ENCODE assay signal across 8 mouse cellular contexts in the genomic region with DNA sequence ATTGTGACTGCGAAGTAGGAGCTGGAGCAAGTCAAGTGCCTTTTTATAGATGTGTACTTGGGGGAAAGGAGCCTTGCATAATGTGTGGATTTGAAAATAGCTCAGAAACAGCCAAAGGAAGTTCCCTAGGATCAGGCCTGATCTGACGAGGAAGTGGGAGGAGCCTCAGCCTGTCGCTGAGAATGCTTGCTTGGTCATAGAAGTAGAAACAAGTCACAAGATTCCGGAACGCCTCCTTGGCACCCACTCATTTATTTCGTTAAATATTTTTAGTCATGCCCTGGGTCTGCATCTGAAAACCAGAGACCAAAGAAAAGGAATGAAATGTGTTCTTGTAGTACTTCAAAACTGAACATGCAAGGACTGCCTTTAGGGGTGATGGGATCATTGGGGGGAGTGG. TPM values are rescaled to one million over a fixed set of nuclear protein-coding genes. Genes with fewer than 3 reads are reported as not detected.
DNase-seq lines count a peak whose midpoint lies in the region; ATAC-seq and TF ChIP-seq lines count a peak whose summit lies in the region.

No protein-coding gene starts in this region.

- no peak for DNase-seq in neural tube, embryonic 11.5 days (ENCODE audit: low spot score)
- DNase-seq in neural tube, embryonic 10.5 days (ENCODE audit: extremely low spot score, low spot score): no peak
- peak; percentile 47 for DNase-seq in brain, embryonic 14.5 days (ENCODE audit: low read depth)
- DNase-seq in frontal cortex, postnatal 10 days (ENCODE audit: low spot score in 2 of 2): peak; percentile 59 to 68
- DNase-seq in hindbrain, embryonic 14.5 days (ENCODE audit: low spot score): no peak
- no peak for DNase-seq in limb, embryonic 11.5 days (ENCODE audit: low spot score)
- no peak for DNase-seq in midbrain, embryonic 11.5 days (ENCODE audit: low spot score, missing footprints)
- DNase-seq in telencephalon, adult 2 months (ENCODE audit: low read depth, low spot score): peak; percentile 92

- peaks cover 6% of the 10 kb centered on the region for H3K4me1 ChIP-seq in neural tube, embryonic 11.5 days (ENCODE audit: control insufficient read depth, insufficient read depth, low read length)
- peaks cover 10% of the 10 kb centered on the region; the same call in 1 of the 2 replicates for H3K4me1 ChIP-seq in hindbrain, embryonic 14.5 days (replicated peaks; ENCODE audit: control insufficient read depth, insufficient read depth, low read length)
- peaks cover 17% of the 10 kb centered on the region for H3K4me1 ChIP-seq in limb, embryonic 11.5 days (ENCODE audit: control insufficient read depth, insufficient read depth, low read length)
- H3K4me1 ChIP-seq in midbrain, embryonic 11.5 days (ENCODE audit: control insufficient read depth, insufficient read depth, low read length): peaks cover 19% of the 10 kb centered on the region

- no peak for TF ChIP-seq POLR2A in brain, embryonic 14.5 days (IDR thresholded peaks at IDR 0.05; ENCODE audit: borderline replicate concordance, extremely low read depth, insufficient read depth, insufficient read length, poor library complexity, severe bottlenecking)

- H3K27ac ChIP-seq in neural tube, embryonic 11.5 days (ENCODE audit: low read depth, low read length): no peak overlapping the region
- peak overlapping the region; percentile 88 for H3K27ac ChIP-seq in hindbrain, embryonic 14.5 days
- H3K27ac ChIP-seq in limb, embryonic 11.5 days (replicated peaks; ENCODE audit: low read depth, low read length): no peak overlapping the region; the same call in 1 of the 2 replicates
- H3K27ac ChIP-seq in midbrain, embryonic 11.5 days (ENCODE audit: low read depth, low read length): no peak overlapping the region; the same call in 1 of the 2 replicates

- ATAC-seq in neural tube, embryonic 11.5 days (ENCODE audit: insufficient read depth, low FRiP score, low TSS enrichment): no peak
- ATAC-seq in hindbrain, embryonic 14.5 days (ENCODE audit: low FRiP score): no peak
- no peak for ATAC-seq in limb, embryonic 11.5 days (ENCODE audit: insufficient number of reproducible peaks, low FRiP score, low TSS enrichment, low read depth)
- no peak for ATAC-seq in midbrain, embryonic 11.5 days (ENCODE audit: low FRiP score)

- H3K9ac ChIP-seq in neural tube, embryonic 11.5 days (ENCODE audit: low read length): no peak overlapping the region
- no peak overlapping the region for H3K9ac ChIP-seq in hindbrain, embryonic 14.5 days
- no peak overlapping the region for H3K9ac ChIP-seq in limb, embryonic 11.5 days (ENCODE audit: low read length)
- no peak overlapping the region for H3K9ac ChIP-seq in midbrain, embryonic 11.5 days (ENCODE audit: low read length)

- H3K9me3 ChIP-seq in neural tube, embryonic 11.5 days (ENCODE audit: control insufficient read depth, low read length): no peaks in the 10 kb centered on the region
- no peaks in the 10 kb centered on the region for H3K9me3 ChIP-seq in hindbrain, embryonic 14.5 days (ENCODE audit: control insufficient read depth, low read length)
- H3K9me3 ChIP-seq in limb, embryonic 11.5 days (ENCODE audit: control insufficient read depth, low read length): no peaks in the 10 kb centered on the region
- H3K9me3 ChIP-seq in midbrain, embryonic 11.5 days (ENCODE audit: control insufficient read depth, low read length): no peaks in the 10 kb centered on the region

- no peaks in the 10 kb centered on the region for H3K27me3 ChIP-seq in neural tube, embryonic 11.5 days (ENCODE audit: control insufficient read depth, insufficient read depth, low read length)
- no peaks in the 10 kb centered on the region for H3K27me3 ChIP-seq in hindbrain, embryonic 14.5 days (ENCODE audit: control insufficient read depth, insufficient read depth, low read length)
- no peaks in the 10 kb centered on the region for H3K27me3 ChIP-seq in limb, embryonic 11.5 days (ENCODE audit: control insufficient read depth, insufficient read depth, low read length)
- H3K27me3 ChIP-seq in midbrain, embryonic 11.5 days (ENCODE audit: control insufficient read depth, insufficient read depth, low read length): no peaks in the 10 kb centered on the region

- H3K4me3 ChIP-seq in neural tube, embryonic 11.5 days (ENCODE audit: low read depth, low read length): no peak overlapping the region
- H3K4me3 ChIP-seq in hindbrain, embryonic 14.5 days (replicated peaks; ENCODE audit: low read length): peak overlapping the region; percentile 47
- H3K4me3 ChIP-seq in limb, embryonic 11.5 days (ENCODE audit: low read depth, low read length): no peak overlapping the region
- no peak overlapping the region; the same call in 1 of the 2 replicates for H3K4me3 ChIP-seq in midbrain, embryonic 11.5 days (ENCODE audit: low read depth, low read length)

- peak overlapping the region; percentile 85 for H3K4me2 ChIP-seq in neural tube, embryonic 11.5 days (ENCODE audit: low read depth)
- peak overlapping the region; percentile 68 for H3K4me2 ChIP-seq in hindbrain, embryonic 14.5 days (replicated peaks)
- peak overlapping the region; percentile 81; the same call in 1 of the 2 replicates for H3K4me2 ChIP-seq in limb, embryonic 11.5 days (ENCODE audit: low read depth, severe bottlenecking)
- peak overlapping the region; percentile 90 for H3K4me2 ChIP-seq in midbrain, embryonic 11.5 days

- WGBS in neural tube, embryonic 11.5 days: 49% methylated on average over 6 of the region's 6 CpGs
- 40% methylated on average over 6 of the region's 6 CpGs for WGBS in hindbrain, embryonic 14.5 days
- WGBS in limb, embryonic 11.5 days: 54% methylated on average over 6 of the region's 6 CpGs
- WGBS in midbrain, embryonic 11.5 days: 51% methylated on average over 6 of the region's 6 CpGs

- TF ChIP-seq CTCF in brain, embryonic 14.5 days (IDR thresholded peaks at IDR 0.05; ENCODE audit: borderline replicate concordance, extremely low read depth, insufficient read depth, insufficient read length): no peak

- peaks cover 2% of the 10 kb centered on the region; the same call in 1 of the 2 replicates for H3K36me3 ChIP-seq in neural tube, embryonic 11.5 days (ENCODE audit: control insufficient read depth, insufficient read depth, low read length)
- H3K36me3 ChIP-seq in hindbrain, embryonic 14.5 days (replicated peaks; ENCODE audit: control insufficient read depth, insufficient read depth): peaks cover 28% of the 10 kb centered on the region
- peaks cover 13% of the 10 kb centered on the region for H3K36me3 ChIP-seq in limb, embryonic 11.5 days (ENCODE audit: control insufficient read depth, insufficient read depth, low read length)
- H3K36me3 ChIP-seq in midbrain, embryonic 11.5 days (ENCODE audit: control insufficient read depth, insufficient read depth, low read length): peaks cover 4% of the 10 kb centered on the region; the same call in 1 of the 2 replicates

RNA-seq across cellular contexts. Expression of a gene that starts 8.3 kb away (rescaled TPM):
- 5.2 and 6.9 TPM in 2 replicates for polyA plus RNA-seq in neural tube, embryonic 11.5 days (2014; fragmentation: Nextera tagmentation; extraction: Ambion mirVana)
- polyA plus RNA-seq in brain, embryonic 14.5 days (2012; rRNA removed): 21.5 and 33.4 TPM in 2 replicates
- 8.3 and 8.8 TPM in 2 replicates for polyA plus RNA-seq in hindbrain, embryonic 14.5 days (2014; fragmentation: Nextera tagmentation; extraction: Ambion mirVana)
- 5.1 and 5.5 TPM in 2 replicates for polyA plus RNA-seq in limb, embryonic 11.5 days (2014; fragmentation: Nextera tagmentation; extraction: Ambion mirVana)
- polyA plus RNA-seq in midbrain, embryonic 11.5 days (2014; fragmentation: Nextera tagmentation; extraction: Ambion mirVana): 3.7 and 4.5 TPM in 2 replicates

RNA-seq across cellular contexts. Expression of a gene that starts 57.9 kb away (rescaled TPM):
- polyA plus RNA-seq in neural tube, embryonic 11.5 days (2014; fragmentation: Nextera tagmentation; extraction: Ambion mirVana): 7.9 and 8.1 TPM in 2 replicates
- 52.4 and 63.2 TPM in 2 replicates for polyA plus RNA-seq in brain, embryonic 14.5 days (2012; rRNA removed)
- polyA plus RNA-seq in hindbrain, embryonic 14.5 days (2014; fragmentation: Nextera tagmentation; extraction: Ambion mirVana): 23.7 and 28.9 TPM in 2 replicates
- 3.0 and 3.4 TPM in 2 replicates for polyA plus RNA-seq in limb, embryonic 11.5 days (2014; fragmentation: Nextera tagmentation; extraction: Ambion mirVana)
- 5.8 and 6.8 TPM in 2 replicates for polyA plus RNA-seq in midbrain, embryonic 11.5 days (2014; fragmentation: Nextera tagmentation; extraction: Ambion mirVana)

RNA-seq across cellular contexts. Expression of a gene that starts 58.9 kb away (rescaled TPM):
- 49.6 and 50.0 TPM in 2 replicates for polyA plus RNA-seq in neural tube, embryonic 11.5 days (2014; fragmentation: Nextera tagmentation; extraction: Ambion mirVana)
- polyA plus RNA-seq in brain, embryonic 14.5 days (2012; rRNA removed): 20.5 and 25.0 TPM in 2 replicates
- 32.1 and 33.1 TPM in 2 replicates for polyA plus RNA-seq in hindbrain, embryonic 14.5 days (2014; fragmentation: Nextera tagmentation; extraction: Ambion mirVana)
- polyA plus RNA-seq in limb, embryonic 11.5 days (2014; fragmentation: Nextera tagmentation; extraction: Ambion mirVana): 52.9 and 59.9 TPM in 2 replicates
- 48.9 and 51.3 TPM in 2 replicates for polyA plus RNA-seq in midbrain, embryonic 11.5 days (2014; fragmentation: Nextera tagmentation; extraction: Ambion mirVana)

Comparison
In these comparisons a context has a peak if more than half of its experiments do, and no peak if none do; other contexts are left out.
1. DNase-seq: peak in brain, embryonic 14.5 days (single experiment), frontal cortex, postnatal 10 days (2 of 2) and telencephalon, adult 2 months (single experiment); none in neural tube, embryonic 11.5 days (single experiment), neural tube, embryonic 10.5 days (single experiment), hindbrain, embryonic 14.5 days (single experiment), limb, embryonic 11.5 days (single experiment) and midbrain, embryonic 11.5 days (single experiment).
2. Peak in every context shown above with its lines, with median percentiles within 50 percentile points of each other: H3K4me2 ChIP-seq.